Mouse (Mus musculus): ENCODE results near the gene Pald1.

GRCm38 (mm10) chr10:61399156-61399734 lies 15.9 kb upstream of the Pald1 start:
- TF ChIP-seq CTCF (IDR thresholded peaks at IDR 0.05; ENCODE audit: extremely low read depth, insufficient read depth, insufficient read length, insufficient replicate concordance) = peak; percentile 77; the same call in 1 of the 2 replicates
- TF ChIP-seq POLR2A (IDR thresholded peaks at IDR 0.05; ENCODE audit: low read depth, low read length) = no peak

Data from spleen, adult 2 months (tissue).